Mouse (Mus musculus): ENCODE measurements around the gene Ap1m2.
A peak's percentile ranks its signal among the peaks of the same experiment; 100 is the strongest.
"Not testable (repeated sequence)": the region's sequence is repeated elsewhere in the genome, so short reads cannot be mapped to it uniquely, and the experiment has no call there.

Ap1m2 gene

GRCm38 (mm10) chr9:21328041-21328440 is 15.9 kb upstream of the Ap1m2 start:
- DNase-seq (ENCODE audit: extremely low spot score, low read depth, low spot score) = no peak

GRCm38 (mm10) chr9:21327569-21327968 is 15.4 kb upstream of the Ap1m2 start:
- no peak for DNase-seq (ENCODE audit: extremely low spot score, low read depth, low spot score)

DNA sequence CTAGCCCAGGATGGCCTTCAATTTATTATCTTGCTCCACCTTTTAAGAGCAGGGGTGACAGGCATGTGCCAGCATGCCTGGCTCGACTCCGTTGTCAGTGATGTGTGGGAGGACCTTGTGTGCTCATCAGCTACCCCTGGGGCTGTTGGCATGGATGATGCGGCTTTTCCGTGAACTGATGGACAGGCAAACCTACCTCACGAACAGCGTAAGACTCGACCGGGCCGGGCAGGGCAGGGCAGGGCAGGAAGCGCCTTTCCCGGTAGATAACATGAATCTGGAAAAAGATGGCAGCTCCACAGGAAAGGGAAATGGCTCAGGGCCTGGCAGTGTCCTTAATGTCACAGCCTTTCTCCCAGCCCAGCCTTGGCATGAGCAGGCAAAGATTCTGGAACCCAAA is 12.1 kb upstream of the Ap1m2 start:
- DNase-seq (ENCODE audit: extremely low spot score, low read depth, low spot score) = no peak

- DNase-seq (ENCODE audit: extremely low spot score, low read depth, low spot score) = not testable (repeated sequence)
Observed at GRCm38 (mm10) chr9:21322917-21323297, 10.8 kb upstream of the Ap1m2 start.

- no peak for DNase-seq (ENCODE audit: extremely low spot score, low read depth, low spot score)
Observed at GRCm38 (mm10) chr9:21322211-21322916, 10.2 kb upstream of the Ap1m2 start.

- no peak for DNase-seq (ENCODE audit: extremely low spot score, low read depth, low spot score)
Observed at GRCm38 (mm10) chr9:21321513-21321835, 9.3 kb upstream of the Ap1m2 start.

GRCm38 (mm10) chr9:21320619-21321512 is 8.7 kb upstream of the Ap1m2 start, which contains the start of gene Slc44a2:
TSS of gene Slc44a2 (plus strand) at chr9:21320698.
- no peak for DNase-seq (ENCODE audit: extremely low spot score, low read depth, low spot score)

DNA sequence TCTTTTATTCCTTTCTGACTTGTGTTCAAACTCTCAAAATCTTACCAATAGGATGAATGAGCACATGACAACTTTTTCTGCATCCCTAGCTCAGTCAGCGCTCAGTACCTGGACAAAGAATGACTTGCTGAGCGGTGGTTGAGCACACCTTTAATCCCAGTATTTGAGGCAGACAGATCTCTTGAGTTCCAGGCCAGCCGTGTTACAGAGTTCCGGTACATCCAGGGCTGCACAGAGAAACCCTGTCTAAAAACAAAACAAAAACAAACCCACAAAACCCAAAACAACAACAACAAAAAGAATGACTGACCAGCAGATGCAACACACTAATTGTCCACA is 8.1 kb upstream of the Ap1m2 start:
- peak; percentile 44 for DNase-seq (ENCODE audit: extremely low spot score, low read depth, low spot score)

DNA sequence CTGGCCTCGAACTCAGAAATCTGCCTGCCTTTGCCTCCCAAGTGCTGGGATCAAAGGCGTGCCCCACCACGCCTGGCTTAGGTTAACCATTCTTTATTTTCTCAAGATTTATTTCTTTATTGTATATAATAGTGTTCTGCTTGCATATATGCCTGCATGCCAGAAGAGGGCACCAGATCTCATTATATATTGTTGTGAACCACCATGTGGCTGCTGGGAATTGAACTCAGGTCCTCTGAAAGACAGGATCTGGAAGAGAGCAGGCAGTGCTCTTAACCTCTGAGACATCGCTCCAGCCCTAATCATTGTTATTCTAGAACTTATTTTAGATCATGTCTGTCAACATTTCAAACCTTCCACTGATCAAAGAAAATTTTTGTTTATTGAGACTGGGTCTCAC is 7.4 kb upstream of the Ap1m2 start:
- no peak for DNase-seq (ENCODE audit: extremely low spot score, low read depth, low spot score)

GRCm38 (mm10) chr9:21318792-21319191 is 6.7 kb upstream of the Ap1m2 start:
- DNase-seq (ENCODE audit: extremely low spot score, low read depth, low spot score) = no peak

DNA sequence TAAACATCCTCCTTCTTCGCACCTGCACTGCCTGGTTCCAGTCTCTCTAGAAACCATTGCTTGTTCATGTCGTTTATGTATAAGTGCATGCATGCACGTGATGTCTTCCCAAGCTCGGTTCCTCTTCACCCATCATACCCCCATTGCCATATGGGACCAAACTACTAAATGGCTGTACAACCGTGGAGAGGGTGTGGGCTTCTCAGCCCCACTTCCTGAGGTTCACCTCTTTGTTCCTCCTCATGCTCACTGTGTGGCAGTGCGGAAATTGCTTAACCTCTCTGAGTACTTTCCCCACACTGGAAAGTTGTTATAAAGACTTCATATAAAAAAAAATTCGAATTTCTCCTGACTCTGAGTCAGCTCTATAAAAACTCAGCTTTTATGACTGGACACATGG is 4.6 kb upstream of the Ap1m2 start:
- DNase-seq (ENCODE audit: extremely low spot score, low read depth, low spot score) = no peak

DNA sequence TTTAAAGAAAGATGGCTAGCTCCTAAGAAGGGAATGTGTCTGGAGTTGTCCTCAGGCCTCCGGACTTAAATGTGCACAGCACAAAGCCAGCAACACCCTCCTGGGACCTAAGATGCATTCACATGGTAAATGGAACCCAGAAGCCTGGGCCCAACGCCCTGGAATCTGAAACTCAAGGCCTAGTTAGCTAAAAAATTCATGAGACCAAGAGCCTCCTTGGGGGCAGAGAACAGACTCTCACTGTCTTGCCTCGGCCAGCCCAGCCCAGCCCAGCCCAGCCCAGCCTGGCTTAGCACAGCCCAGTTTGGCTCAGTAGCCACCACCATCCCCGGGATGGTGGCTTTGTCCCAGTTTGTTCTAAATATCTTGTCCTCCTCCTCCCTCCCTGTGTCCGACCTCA is 3.3 kb upstream of the Ap1m2 start:
- DNase-seq (ENCODE audit: extremely low spot score, low read depth, low spot score) = no peak

DNA sequence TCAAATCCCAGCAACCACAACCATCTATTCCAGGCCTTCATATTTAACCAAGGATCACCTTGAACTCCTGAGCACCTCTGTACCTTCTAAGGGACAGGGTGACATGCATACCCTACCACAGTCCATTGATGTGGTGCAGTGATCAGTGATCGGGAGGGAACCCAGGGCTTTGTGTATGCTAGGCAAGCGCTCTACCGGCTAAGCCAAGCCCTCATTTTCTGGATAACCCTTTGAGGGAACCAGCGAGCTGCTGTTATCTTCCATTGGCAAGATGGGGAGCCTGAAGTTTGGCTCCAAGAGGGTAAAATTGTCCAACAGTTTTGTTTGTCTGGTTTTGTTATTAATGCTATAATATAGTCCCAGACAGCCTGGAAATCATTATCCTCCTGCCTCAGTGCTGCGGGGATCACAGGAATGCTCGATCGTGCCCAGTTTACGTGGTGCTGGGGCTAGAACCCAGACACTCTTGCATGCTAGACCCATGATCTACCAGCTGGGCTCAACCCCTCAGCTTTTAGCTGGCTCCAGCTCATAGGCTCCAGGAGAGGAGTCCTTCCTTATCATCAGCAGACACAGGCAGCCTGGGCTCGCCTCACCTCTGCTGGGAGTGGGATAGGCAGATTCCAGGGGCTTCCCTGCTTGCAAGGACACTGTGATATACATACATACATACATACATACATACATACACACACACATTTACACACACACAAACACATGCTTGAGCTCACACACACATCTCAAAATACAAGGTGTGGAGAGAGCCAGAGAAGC is 2.4 kb upstream of the Ap1m2 start:
- no peak for DNase-seq (ENCODE audit: extremely low spot score, low read depth, low spot score)

DNA sequence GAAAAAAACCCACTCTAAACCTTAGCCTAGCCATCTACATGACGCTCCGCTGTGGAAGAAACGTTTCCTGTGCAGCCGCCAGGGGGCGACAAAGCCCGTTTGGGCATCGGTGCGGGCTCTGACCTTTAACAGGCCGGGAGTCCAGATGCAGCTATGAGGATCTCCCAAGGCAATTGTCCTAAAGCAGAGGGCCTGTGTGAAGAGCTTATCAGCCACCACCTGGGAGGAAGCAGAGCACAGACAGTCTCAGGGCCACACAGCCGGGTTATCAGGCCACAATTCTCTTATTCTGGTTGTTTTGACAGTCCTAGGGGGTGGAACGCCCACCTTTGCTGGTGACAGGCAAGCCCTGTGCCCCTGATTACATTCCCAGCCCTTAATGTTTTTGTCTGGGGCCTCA is 1.3 kb upstream of the Ap1m2 start:
- peak; percentile 53 for DNase-seq (ENCODE audit: extremely low spot score, low read depth, low spot score)

GRCm38 (mm10) chr9:21311695-21312094 is 442 bp downstream of the Ap1m2 start:
- no peak for DNase-seq (ENCODE audit: extremely low spot score, low read depth, low spot score)

GRCm38 (mm10) chr9:21309150-21309741 is 2.9 kb downstream of the Ap1m2 start:
- DNase-seq (ENCODE audit: extremely low spot score, low read depth, low spot score) = no peak

- no peak for DNase-seq (ENCODE audit: extremely low spot score, low read depth, low spot score)
Observed at GRCm38 (mm10) chr9:21305065-21305464, 7.1 kb downstream of the Ap1m2 start.

- no peak for DNase-seq (ENCODE audit: extremely low spot score, low read depth, low spot score)
Observed at GRCm38 (mm10) chr9:21299014-21299413, 13.1 kb downstream of the Ap1m2 start.

DNA sequence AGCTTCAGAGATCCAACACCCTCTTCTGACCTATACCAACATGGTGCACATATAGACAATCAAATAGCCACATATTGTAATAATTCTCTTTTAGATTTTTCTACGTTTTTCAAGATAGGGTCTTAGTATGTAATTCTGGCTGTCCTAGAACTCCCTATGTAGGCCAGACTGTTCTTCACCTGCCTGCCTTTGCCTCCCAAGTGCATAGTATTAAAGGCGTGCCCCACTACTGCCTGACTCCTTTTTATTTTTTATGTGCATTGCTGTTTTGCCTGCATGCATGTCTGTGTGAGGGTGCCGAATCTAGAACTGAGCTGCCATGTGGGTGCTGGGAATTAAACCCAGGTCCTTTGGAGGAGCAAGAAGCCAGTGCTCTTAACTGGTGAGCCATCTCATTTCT is 19.9 kb downstream of the Ap1m2 start:
- no peak for DNase-seq (ENCODE audit: extremely low spot score, low read depth, low spot score)

DNA sequence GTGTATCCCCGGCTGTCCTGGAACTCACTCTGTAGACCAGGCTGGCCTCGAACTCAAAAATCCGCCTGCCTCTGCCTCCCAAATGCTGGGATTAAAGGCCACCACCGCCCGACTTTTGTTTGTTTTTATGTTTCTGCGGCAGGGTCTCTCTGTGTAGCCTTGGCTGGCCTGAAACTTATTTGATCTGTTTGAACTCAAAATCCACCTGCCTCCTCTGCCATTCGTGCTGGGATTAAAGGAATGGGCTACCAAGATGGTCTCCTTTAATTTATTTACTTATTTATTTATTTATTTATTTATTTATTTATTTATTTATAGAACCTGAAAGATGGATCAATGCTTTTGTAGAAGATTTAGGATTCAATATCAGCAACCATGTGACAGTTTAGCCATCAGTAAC is 20.3 kb downstream of the Ap1m2 start:
- not testable (repeated sequence) for DNase-seq (ENCODE audit: extremely low spot score, low read depth, low spot score)

GRCm38 (mm10) chr9:21291022-21291787 is 20.9 kb downstream of the Ap1m2 start, which contains the start of gene Cdkn2d:
TSS of gene Cdkn2d (minus strand) at chr9:21291407.
- DNase-seq (ENCODE audit: extremely low spot score, low read depth, low spot score) = peak; percentile 100
